In genomic region chr2:38504311-38504710, GRCm38 (mm10) we compare ENCODE assay signal across 12 mouse cellular contexts. TPM values are rescaled to one million over a fixed set of nuclear protein-coding genes. Genes with fewer than 3 reads are reported as not detected.
DNase-seq lines count a peak whose midpoint lies in the region; ATAC-seq and TF ChIP-seq lines count a peak whose summit lies in the region.
"Had no signal": no experiment of that assay in that cellular context is flagged by ENCODE, and none has a peak within 500 bp of the region (broad histone marks: within the 10 kb centered on the region; RNA-seq: fewer than 3 reads in every experiment).

No protein-coding gene starts in this region.

- 26% methylated on average over 6 of the region's 6 CpGs for WGBS in embryonic facial prominence, embryonic 14.5 days
- WGBS in embryonic facial prominence, embryonic 10.5 days, result 71% methylated on average over 6 of the region's 6 CpGs
- WGBS in lung, postnatal 0 days, result 32% methylated on average over 6 of the region's 6 CpGs

- no peaks in the 10 kb centered on the region for H3K9me3 ChIP-seq in embryonic facial prominence, embryonic 14.5 days (ENCODE audit: control insufficient read depth, low read length)
- H3K9me3 ChIP-seq in embryonic facial prominence, embryonic 10.5 days, result no peaks in the 10 kb centered on the region
- no peaks in the 10 kb centered on the region for H3K9me3 ChIP-seq in lung, postnatal 0 days (ENCODE audit: low read length)
- H3K9me3 ChIP-seq: embryonic facial prominence, embryonic 12.5 days; heart, embryonic 13.5 days; liver, embryonic 12.5 days had no signal

- no peak overlapping the region for H3K27ac ChIP-seq in embryonic facial prominence, embryonic 14.5 days (replicated peaks; ENCODE audit: low read depth, low read length)
- no peak overlapping the region for H3K27ac ChIP-seq in embryonic facial prominence, embryonic 10.5 days (replicated peaks)
- H3K27ac ChIP-seq in lung, postnatal 0 days (ENCODE audit: low read length), result no peak overlapping the region
- peak overlapping the region; percentile 35; the same call in 1 of the 2 replicates for H3K27ac ChIP-seq in embryonic fibroblast, embryonic 13.5 days (ENCODE audit: insufficient read depth, low read length)
- H3K27ac ChIP-seq: embryonic facial prominence, embryonic 12.5 days; heart, embryonic 13.5 days; liver, embryonic 12.5 days had no signal

- H3K36me3 ChIP-seq in embryonic facial prominence, embryonic 14.5 days (ENCODE audit: control insufficient read depth, insufficient read depth, low read length), result no peaks in the 10 kb centered on the region
- no peaks in the 10 kb centered on the region for H3K36me3 ChIP-seq in embryonic facial prominence, embryonic 10.5 days (replicated peaks)
- H3K36me3 ChIP-seq in lung, postnatal 0 days (ENCODE audit: insufficient read depth, low read length), result no peaks in the 10 kb centered on the region
- H3K36me3 ChIP-seq: embryonic facial prominence, embryonic 12.5 days; heart, embryonic 13.5 days; liver, embryonic 12.5 days had no signal

- no peaks in the 10 kb centered on the region for H3K27me3 ChIP-seq in embryonic facial prominence, embryonic 14.5 days (replicated peaks; ENCODE audit: control insufficient read depth, insufficient read depth, low read length)
- no peaks in the 10 kb centered on the region for H3K27me3 ChIP-seq in embryonic facial prominence, embryonic 10.5 days (replicated peaks; ENCODE audit: low read depth, poor library complexity, severe bottlenecking)
- H3K27me3 ChIP-seq in lung, postnatal 0 days (replicated peaks; ENCODE audit: insufficient read depth, low read length), result no peaks in the 10 kb centered on the region
- H3K27me3 ChIP-seq: embryonic facial prominence, embryonic 12.5 days had no signal

- DNase-seq in embryonic facial prominence, embryonic 14.5 days (ENCODE audit: low spot score), result peak; percentile 82
- no peak for DNase-seq in embryonic facial prominence, embryonic 10.5 days (ENCODE audit: low spot score)
- DNase-seq in heart, postnatal 4 days, result peak; percentile 47
- no peak for DNase-seq in heart, adult 18-20 months
- peak; percentile 38 for DNase-seq in lung, postnatal 0 days (ENCODE audit: low spot score)
- no peak for DNase-seq in lung, postnatal 14 days
- no peak for DNase-seq in layer of hippocampus, postnatal 14 days (ENCODE audit: low spot score in 2 of 2)
- DNase-seq: thymus, postnatal 25 days had no signal

- no peak for TF ChIP-seq CTCF in lung, postnatal 0 days (IDR thresholded peaks at IDR 0.05)
- no peak for TF ChIP-seq CTCF in embryonic fibroblast, embryonic 13.5 days (IDR thresholded peaks at IDR 0.05; ENCODE audit: borderline replicate concordance, insufficient read depth, low read length)

- peak; percentile 58; the same call in 1 of the 2 replicates for ATAC-seq in embryonic facial prominence, embryonic 14.5 days (ENCODE audit: low read depth)
- ATAC-seq in lung, postnatal 0 days, result peak; percentile 35; the same call in 1 of the 2 replicates
- ATAC-seq: liver, embryonic 12.5 days had no signal

- no peak overlapping the region for H3K4me3 ChIP-seq in embryonic facial prominence, embryonic 14.5 days (ENCODE audit: low read depth, low read length)
- no peak overlapping the region for H3K4me3 ChIP-seq in embryonic facial prominence, embryonic 10.5 days
- H3K4me3 ChIP-seq in lung, postnatal 0 days (ENCODE audit: low read depth, low read length), result no peak overlapping the region
- no peak overlapping the region for H3K4me3 ChIP-seq in embryonic fibroblast, embryonic 13.5 days (ENCODE audit: insufficient read depth, low read length)
- H3K4me3 ChIP-seq: embryonic facial prominence, embryonic 12.5 days; heart, embryonic 13.5 days; liver, embryonic 12.5 days had no signal

- H3K9ac ChIP-seq in embryonic facial prominence, embryonic 14.5 days (ENCODE audit: low read depth, low read length), result no peak overlapping the region
- no peak overlapping the region for H3K9ac ChIP-seq in lung, postnatal 0 days (replicated peaks; ENCODE audit: low read depth)
- H3K9ac ChIP-seq: embryonic facial prominence, embryonic 12.5 days; heart, embryonic 13.5 days; liver, embryonic 12.5 days had no signal

- no peak for TF ChIP-seq EP300 in lung, postnatal 0 days (IDR thresholded peaks at IDR 0.05)

- no peak overlapping the region for H3K4me2 ChIP-seq in embryonic facial prominence, embryonic 14.5 days (ENCODE audit: low read depth, low read length)
- H3K4me2 ChIP-seq in lung, postnatal 0 days (replicated peaks; ENCODE audit: low read depth, low read length), result no peak overlapping the region
- H3K4me2 ChIP-seq: embryonic facial prominence, embryonic 12.5 days; heart, embryonic 13.5 days; liver, embryonic 12.5 days had no signal

- peaks cover 7% of the 10 kb centered on the region; the same call in 1 of the 2 replicates for H3K4me1 ChIP-seq in embryonic facial prominence, embryonic 14.5 days (ENCODE audit: control insufficient read depth, insufficient read depth, low read length)
- peaks cover 17% of the 10 kb centered on the region for H3K4me1 ChIP-seq in embryonic facial prominence, embryonic 10.5 days
- no peaks in the 10 kb centered on the region; the same call in 1 of the 2 replicates for H3K4me1 ChIP-seq in lung, postnatal 0 days (ENCODE audit: insufficient read depth, low read depth, low read length)
- 0 out of 2 replicates have a peak, but pooled peaks cover 2% of the 10 kb centered on the region for H3K4me1 ChIP-seq in embryonic fibroblast, embryonic 13.5 days (ENCODE audit: control insufficient read depth, insufficient read depth, low read length)

- TF ChIP-seq POLR2A in embryonic fibroblast, embryonic 13.5 days (IDR thresholded peaks at IDR 0.05; ENCODE audit: low read depth, low read length), result no peak

RNA-seq across cellular contexts. Expression of gene Nek6, which starts 7.1 kb away (rescaled TPM):
- polyA plus RNA-seq in embryonic facial prominence, embryonic 14.5 days (2014; fragmentation: Nextera tagmentation; extraction: Ambion mirVana), result 95.1 and 117 TPM in 2 replicates
- polyA plus RNA-seq in embryonic facial prominence, embryonic 10.5 days (2016; fragmentation: Nextera tagmentation; extraction: Ambion mirVana), result 85.4 and 85.8 TPM in 2 replicates
- total RNA-seq in heart, postnatal 4 days (2021), result 10 to 100 TPM; 24.8 to 26.0 TPM
- 1 to 10 TPM; 2.6 to 4.7 TPM for total RNA-seq in heart, adult 18-20 months (2021)
- 57.8 and 69.4 TPM in 2 replicates for polyA plus RNA-seq in lung, postnatal 0 days (2015; fragmentation: Nextera tagmentation; extraction: Ambion mirVana)
- polyA plus RNA-seq in embryonic fibroblast, embryonic 13.5 days (2011; ENCODE audit: insufficient read length, low read depth, missing spikeins), result 38.1 and 52.3 TPM in 2 replicates
- total RNA-seq in layer of hippocampus, postnatal 14 days (2021), result 10 to 100 TPM; 50.3 to 53.0 TPM

Comparison
In these comparisons a context has a peak if more than half of its experiments do, and no peak if none do; other contexts are left out.
1. DNase-seq: peak in embryonic facial prominence, embryonic 14.5 days (single experiment), heart, postnatal 4 days (single experiment) and lung, postnatal 0 days (single experiment); none in embryonic facial prominence, embryonic 10.5 days (single experiment), heart, adult 18-20 months (0 of 2), lung, postnatal 14 days (single experiment) and layer of hippocampus, postnatal 14 days (0 of 2).